Mouse (Mus musculus) liver, adult 10 weeks (tissue): ENCODE results near the gene Dnmt3l. TPM values are rescaled to one million over a fixed set of nuclear protein-coding genes. Genes with fewer than 3 reads are reported as not detected.

Source experiments
- polyA plus RNA-seq: library from polyadenylated mRNA; stranded (reverse); fragments of 350-450 nt; fragmentation: Illumina TruSeq; extraction: RNeasy Lipid Tissue Mini Kit (QIAGEN cat#74804); gene quantifications from one replicate; pipeline ENCODE4 v1.2.3, GENCODE M21; 2014; ENCODE audit warnings: low read depth, low replicate concordance

The Dnmt3l gene
- polyA plus RNA-seq, result not detected

DNA sequence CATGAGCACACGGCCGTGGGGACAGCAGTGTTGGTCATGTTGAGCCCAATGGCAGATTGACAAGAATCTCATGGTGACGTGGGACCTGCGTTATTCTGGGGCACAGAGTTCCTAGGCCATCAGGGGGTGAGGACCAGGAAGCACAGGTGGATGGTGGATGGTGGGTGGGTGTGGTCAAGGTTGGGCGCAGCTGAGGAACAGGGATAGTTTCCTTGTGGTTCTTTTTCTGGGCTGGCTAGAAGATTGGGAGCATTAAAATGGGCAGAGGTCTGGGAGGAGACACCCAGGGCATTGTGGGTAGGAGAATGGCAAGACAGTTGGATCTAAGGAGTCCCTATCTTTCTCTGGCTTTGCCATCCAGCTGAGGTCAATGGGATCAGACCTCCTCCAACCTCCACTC, at the start of gene Dnmt3l:
Dnmt3l (plus strand) TSS at position 301 of the 400 bp plus-strand sequence.

DNA sequence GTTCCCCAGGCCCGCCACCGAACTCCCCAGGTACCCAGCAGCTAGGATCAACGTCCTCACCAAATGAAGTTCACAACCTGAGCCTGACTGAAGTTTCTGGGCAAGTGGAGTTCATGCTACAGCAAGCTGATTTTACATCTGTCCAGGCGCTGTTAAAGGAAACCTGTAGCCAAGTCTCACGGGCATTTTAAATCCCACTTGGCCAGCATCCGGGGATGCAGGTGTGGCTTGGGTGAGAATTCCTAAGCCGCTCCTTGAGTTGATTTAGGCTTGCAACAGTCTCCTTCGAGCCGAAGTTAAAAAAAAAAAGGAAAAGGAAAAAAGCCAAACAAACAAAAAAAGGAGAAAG, 31.8 kb upstream of the Dnmt3l start, which contains the start of gene Pfkl:
Pfkl (minus strand) TSS at position 139 of the 349 bp plus-strand sequence.

GRCm38 (mm10) chr10:78043406-78043836, 1.7 kb downstream of the Dnmt3l start, which contains the start of gene Aire:
Aire (minus strand) TSS chr10:78043610.

DNA sequence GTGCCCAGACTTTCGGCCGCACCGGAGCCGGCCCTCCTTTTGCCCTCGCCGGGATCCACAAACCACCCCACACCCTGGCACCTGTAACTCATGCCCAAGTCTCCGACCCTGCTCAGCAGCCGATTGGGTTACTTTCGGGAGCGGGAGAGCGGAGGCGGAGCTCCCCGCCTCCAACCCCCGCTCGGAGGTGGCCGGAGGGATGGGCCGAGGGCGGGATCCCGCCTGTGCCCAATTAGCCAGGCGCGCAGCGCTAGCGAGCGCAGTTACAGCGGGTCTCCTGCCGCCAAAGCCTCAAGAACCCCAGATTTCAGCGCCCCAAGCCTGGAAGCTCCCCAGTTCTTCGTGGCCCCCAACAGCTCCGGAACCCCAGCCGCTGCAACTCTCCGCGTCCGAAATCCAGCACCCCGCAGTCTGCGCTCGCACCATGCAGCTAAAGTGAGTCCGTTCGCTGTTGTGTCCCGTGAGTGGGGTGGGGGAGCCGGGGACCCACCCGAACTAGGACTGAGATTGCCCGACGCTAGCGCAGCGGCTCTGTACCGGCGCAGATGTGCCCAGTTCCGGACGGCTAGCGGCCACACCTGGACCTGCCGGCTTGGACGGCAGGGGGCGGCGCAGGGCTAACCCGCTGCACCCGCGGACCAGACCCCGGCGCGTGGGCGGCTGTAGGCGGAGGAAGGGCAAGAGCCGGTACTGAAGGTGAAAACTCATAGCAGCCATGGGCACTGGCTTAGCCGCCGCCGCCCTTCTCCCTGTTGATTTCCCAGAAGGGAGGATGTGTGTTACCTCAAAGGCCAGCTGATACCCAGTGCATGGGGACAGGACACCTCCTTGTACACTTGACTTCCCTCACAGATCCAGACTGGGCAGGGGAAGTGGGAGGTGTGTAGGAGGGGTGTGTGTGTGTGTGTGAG, 27.6 kb downstream of the Dnmt3l start, which contains the start of gene Icosl:
Icosl (plus strand) TSS at position 202 of the 911 bp plus-strand sequence.

Other genes starting within 250 kb of the Dnmt3l start
- gene Gm9639, start 246.9 kb upstream of the Dnmt3l start, polyA plus RNA-seq, result not detected
- gene Gm19668, start 242.8 kb upstream of the Dnmt3l start, polyA plus RNA-seq, result not detected
- gene Gm9507, start 230.1 kb upstream of the Dnmt3l start, polyA plus RNA-seq, result not detected
- not detected for gene Gm2696, start 227.3 kb upstream of the Dnmt3l start, polyA plus RNA-seq
- gene Krtap10-4, start 214.9 kb upstream of the Dnmt3l start, polyA plus RNA-seq, result not detected
- not detected for gene Krtap10-10, start 206.0 kb upstream of the Dnmt3l start, polyA plus RNA-seq
- not detected for gene Gm36176, start 195.1 kb upstream of the Dnmt3l start, polyA plus RNA-seq
- gene Gm10318, start 189.1 kb upstream of the Dnmt3l start, polyA plus RNA-seq, result not detected
- gene Gm3285, start 180.0 kb upstream of the Dnmt3l start, polyA plus RNA-seq, result not detected
- 15.8 TPM for gene Lrrc3, start 139.4 kb upstream of the Dnmt3l start, polyA plus RNA-seq
- 1.7 TPM for gene Trpm2, start 71.4 kb upstream of the Dnmt3l start, polyA plus RNA-seq
- 0.72 TPM for gene 1810043G02Rik, start 63.4 kb upstream of the Dnmt3l start, polyA plus RNA-seq
- gene Pfkl, start 31.9 kb upstream of the Dnmt3l start, polyA plus RNA-seq, result 1.1 TPM
- gene Aire, start 1.7 kb downstream of the Dnmt3l start, polyA plus RNA-seq, result not detected
- 0.48 TPM for gene Icosl, start 27.4 kb downstream of the Dnmt3l start, polyA plus RNA-seq
- 34.9 TPM for gene D10Jhu81e, start 127.8 kb downstream of the Dnmt3l start, polyA plus RNA-seq
- gene Pwp2, start 143.2 kb downstream of the Dnmt3l start, polyA plus RNA-seq, result 1.6 TPM
- 5.0 TPM for gene Trappc10, start 202.7 kb downstream of the Dnmt3l start, polyA plus RNA-seq